Mouse (Mus musculus) cortical plate, adult 2 months (tissue): Measurements from ENCODE around the gene Sidt2. TPM values are rescaled to one million over a fixed set of nuclear protein-coding genes. Genes with fewer than 3 reads are reported as not detected.

Experiments used
- H3K27ac ChIP-seq: fragments of 200-500 bp; 2 replicates; pipeline ENCODE4 v1.5.1; 2012; ENCODE audit warnings: low read length, control low read depth, inconsistent platforms; ENCODE audit not compliant: insufficient read depth
- H3K4me1 ChIP-seq: fragments of 200-500 bp; 2 replicates; pipeline ENCODE4 v1.6.1; 2011; ENCODE audit warnings: low read length; ENCODE audit not compliant: control insufficient read depth, insufficient read depth
- H3K4me3 ChIP-seq: fragments of 200-500 bp; 2 replicates; pipeline ENCODE4 v1.5.1; 2011; ENCODE audit warnings: mild to moderate bottlenecking, low read length, control low read depth; ENCODE audit not compliant: insufficient read depth
- CTCF ChIP-seq: fragments of 200-500 bp; IDR thresholded peaks from 2 replicates; pipeline ENCODE4 v1.5.1; 2011; ENCODE audit warnings: mild to moderate bottlenecking, control low read depth, low read length; ENCODE audit not compliant: insufficient read depth; ENCODE audit errors: extremely low read depth
- POLR2A ChIP-seq: fragments of 200-500 bp; IDR thresholded peaks from 2 replicates; pipeline ENCODE4 v1.6.1; 2011; ENCODE audit warnings: mild to moderate bottlenecking, low read length, control low read depth; ENCODE audit not compliant: insufficient read depth; ENCODE audit errors: extremely low read depth
- polyA plus RNA-seq: library from polyadenylated mRNA; depleted of rRNA; stranded (reverse); fragments of >200 nt; gene quantifications from 2 replicates; pipeline ENCODE4 v1.2.3, GENCODE M21; 2012; rRNA removed

Gene Sidt2
- 103 and 117 TPM in 2 replicates for polyA plus RNA-seq

DNA sequence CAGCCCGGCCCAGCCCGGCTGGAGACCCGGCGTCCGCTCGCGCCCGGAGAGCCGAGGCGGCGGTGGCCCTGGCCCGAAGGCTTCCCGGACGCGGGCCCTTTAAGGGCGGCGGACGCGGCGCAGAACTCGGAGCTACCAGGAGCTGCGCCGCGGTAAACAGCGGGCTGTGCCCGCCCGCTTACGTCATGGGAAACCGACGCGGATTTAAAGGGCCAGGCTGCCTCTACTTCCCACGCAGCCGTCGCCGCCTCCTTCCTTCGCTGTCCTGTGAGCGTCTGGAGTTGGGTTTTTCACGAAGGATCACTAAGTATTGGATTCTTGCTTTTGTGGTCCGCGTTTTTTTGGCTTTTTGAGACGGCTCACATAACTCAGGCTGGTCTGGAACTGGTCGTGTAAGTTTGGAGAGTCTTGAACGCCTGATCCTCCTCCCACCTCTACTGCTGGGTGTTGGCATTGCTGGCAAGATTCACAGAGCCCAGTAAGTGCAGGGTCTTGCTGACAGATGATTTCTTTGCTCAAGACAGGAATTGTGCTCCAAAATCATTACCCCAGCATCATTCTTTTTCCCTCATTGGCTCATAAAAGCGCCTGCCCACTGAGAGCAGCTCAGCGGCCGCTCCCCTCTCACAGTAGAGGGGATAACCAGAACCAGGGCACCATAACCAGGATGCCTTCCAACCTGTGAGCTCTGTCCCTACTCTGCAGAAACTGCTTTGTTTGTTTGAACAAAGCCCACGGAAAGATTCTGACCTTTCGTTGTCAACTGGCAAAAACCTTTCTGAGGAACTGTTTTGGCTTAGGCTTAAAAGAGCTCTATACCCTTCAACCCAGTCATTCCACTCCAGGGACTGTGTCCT, at the start of gene Sidt2:
Gene Sidt2, minus strand, starts transcription at position 152 of the 857 bp plus-strand sequence.
- TF ChIP-seq CTCF (no peak), POLR2A (no peak)

DNA sequence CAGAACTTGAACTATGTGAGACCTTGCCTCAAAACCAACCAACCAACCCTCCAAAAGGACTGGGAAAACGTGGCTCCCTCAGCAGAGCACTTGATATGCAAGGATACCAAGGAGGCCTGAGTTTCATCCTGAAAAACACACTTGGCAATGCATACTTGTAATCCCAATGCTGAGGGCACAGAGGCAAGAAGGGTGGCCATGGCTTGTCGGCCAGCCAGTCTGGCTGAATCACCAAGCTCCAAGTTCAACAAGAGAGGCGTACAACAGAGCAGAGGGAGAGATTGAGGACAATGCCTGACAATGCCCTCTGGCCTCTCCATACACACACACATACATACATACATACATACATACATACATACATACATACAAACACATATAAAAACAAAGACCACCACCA, 49.5 kb upstream of the Sidt2 start:
- TF ChIP-seq CTCF: no peak
- TF ChIP-seq POLR2A: no peak
- H3K27ac ChIP-seq: no peak overlapping the region
- H3K4me1 ChIP-seq: peaks cover 1% of the 10 kb centered on the region; the same call in 1 of the 2 replicates
- H3K4me3 ChIP-seq: no peak overlapping the region

More for the DNA sequence above, at the start of gene Sidt2:
- Histone ChIP-seq H3K4me1 (peaks cover 9% of the 10 kb centered on the region), H3K4me3 (peak within 1 kb of the TSS; percentile 70), H3K27ac (peak within 1 kb of the TSS; percentile 93)

DNA sequence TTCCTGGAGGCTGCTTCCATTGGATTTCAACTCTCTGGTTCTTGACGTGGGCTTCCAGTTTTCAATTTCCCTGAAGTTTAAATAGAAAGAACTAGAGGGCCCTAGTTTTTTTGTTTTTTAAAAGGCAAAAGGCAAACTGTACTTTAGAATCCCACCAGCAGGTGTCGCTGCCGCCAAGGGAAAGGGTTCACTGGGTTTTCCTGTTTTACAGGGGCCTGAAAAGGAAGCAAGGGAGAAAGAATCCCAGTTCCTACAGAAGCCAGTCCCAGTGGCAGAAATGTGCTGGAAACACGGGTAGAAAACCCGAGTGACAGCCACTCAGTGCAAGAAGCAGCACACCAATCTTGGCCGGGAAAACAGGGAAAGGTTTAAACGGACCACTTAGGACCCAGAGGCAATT, 48.7 kb upstream of the Sidt2 start:
- H3K27ac ChIP-seq: no peak overlapping the region
- TF ChIP-seq CTCF (peak; percentile 92), POLR2A (no peak)
- H3K4me3 ChIP-seq: no peak overlapping the region
- peaks cover 1% of the 10 kb centered on the region; the same call in 1 of the 2 replicates for H3K4me1 ChIP-seq

DNA sequence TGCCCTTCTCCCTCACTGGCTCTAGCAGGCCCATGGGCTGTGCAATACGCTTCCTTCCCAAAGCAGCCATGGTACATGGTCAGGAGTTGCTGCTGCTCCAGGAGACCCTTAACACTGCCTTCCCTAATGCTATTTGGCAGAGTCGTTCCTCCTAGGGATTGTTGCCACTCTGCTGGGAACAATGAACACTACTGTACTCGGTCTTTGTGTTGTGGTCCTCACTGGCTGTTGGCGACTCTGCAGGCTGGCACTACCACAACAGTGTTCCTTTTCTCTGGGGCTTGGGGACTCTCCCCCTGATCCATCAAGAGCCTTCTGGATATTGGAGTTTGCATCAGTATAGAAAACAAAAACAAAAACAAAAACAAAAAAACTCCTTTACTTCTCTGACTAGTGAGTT, 44.0 kb upstream of the Sidt2 start:
- H3K27ac ChIP-seq: peak overlapping the region; percentile 94
- H3K4me1 ChIP-seq: peaks cover 1% of the 10 kb centered on the region; the same call in 1 of the 2 replicates
- TF ChIP-seq CTCF: no peak
- no peak for TF ChIP-seq POLR2A

DNA sequence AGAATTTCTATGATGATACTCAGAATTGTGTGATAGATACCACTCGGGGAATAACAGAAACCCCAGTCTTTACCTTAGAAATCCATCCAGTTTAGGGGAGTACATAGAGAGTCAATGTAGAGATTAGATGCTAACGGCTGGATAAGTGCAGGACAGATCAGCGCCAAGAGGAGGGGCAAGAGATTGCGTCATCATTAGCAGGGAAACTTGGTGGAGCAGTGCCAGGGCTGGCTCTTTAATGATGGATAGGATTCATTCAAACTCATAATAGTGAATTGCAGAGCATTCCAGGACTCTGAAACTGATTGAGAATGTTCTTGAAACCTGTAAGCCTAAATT, 30.1 kb upstream of the Sidt2 start:
- Histone ChIP-seq H3K4me3 (peak overlapping the region; percentile 56), H3K4me1 (no peaks in the 10 kb centered on the region; the same call in 1 of the 2 replicates), H3K27ac (peak overlapping the region; percentile 30)
- no peak for TF ChIP-seq CTCF

More for the DNA sequence above, 44.0 kb upstream of the Sidt2 start:
- H3K4me3 ChIP-seq: no peak overlapping the region

DNA sequence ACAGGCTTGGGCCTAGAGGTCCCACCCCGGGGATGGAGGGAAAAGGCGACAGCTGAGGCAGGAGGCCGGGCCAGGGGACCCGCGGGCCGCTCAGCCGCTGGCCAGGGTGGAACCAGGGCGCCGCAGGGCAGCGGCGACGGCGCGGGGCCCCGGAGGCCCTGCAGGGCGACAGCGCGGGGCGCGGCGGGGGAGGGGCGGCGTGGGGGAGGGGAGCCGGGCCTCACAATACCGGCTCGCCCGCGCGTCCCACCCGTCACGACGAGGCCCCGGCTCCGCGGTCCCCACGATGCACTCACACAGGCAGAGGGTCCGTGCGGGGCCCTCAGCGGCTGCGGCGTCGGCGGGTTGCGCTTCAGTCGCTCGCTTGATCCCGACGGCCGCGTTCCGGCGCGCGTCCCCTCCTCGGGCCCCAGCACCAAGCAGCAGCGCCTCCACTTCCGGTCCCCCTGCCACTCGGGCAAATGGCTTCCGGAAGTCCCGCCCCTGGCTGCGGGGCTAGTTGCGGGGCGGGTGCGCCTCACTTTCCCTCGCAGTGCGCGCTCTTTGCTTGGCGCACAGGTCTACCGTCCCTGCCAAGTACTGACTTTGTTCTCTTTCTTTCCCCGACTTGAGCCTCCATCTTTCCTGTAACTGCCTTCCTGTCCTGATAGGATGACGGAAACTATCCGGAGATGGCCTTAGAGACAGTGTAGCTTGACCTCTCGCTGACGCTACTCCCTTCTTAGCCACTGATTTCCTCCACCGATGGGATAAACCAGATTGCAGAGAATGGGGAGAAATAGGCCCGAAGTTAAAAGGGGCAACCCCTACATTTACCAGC, 29.6 kb upstream of the Sidt2 start:
- TF ChIP-seq CTCF (no peak), POLR2A (peak; percentile 89)
- peak overlapping the region; percentile 30 for H3K27ac ChIP-seq
- H3K4me1 ChIP-seq: no peaks in the 10 kb centered on the region; the same call in 1 of the 2 replicates
- H3K4me3 ChIP-seq: peak overlapping the region; percentile 56

DNA sequence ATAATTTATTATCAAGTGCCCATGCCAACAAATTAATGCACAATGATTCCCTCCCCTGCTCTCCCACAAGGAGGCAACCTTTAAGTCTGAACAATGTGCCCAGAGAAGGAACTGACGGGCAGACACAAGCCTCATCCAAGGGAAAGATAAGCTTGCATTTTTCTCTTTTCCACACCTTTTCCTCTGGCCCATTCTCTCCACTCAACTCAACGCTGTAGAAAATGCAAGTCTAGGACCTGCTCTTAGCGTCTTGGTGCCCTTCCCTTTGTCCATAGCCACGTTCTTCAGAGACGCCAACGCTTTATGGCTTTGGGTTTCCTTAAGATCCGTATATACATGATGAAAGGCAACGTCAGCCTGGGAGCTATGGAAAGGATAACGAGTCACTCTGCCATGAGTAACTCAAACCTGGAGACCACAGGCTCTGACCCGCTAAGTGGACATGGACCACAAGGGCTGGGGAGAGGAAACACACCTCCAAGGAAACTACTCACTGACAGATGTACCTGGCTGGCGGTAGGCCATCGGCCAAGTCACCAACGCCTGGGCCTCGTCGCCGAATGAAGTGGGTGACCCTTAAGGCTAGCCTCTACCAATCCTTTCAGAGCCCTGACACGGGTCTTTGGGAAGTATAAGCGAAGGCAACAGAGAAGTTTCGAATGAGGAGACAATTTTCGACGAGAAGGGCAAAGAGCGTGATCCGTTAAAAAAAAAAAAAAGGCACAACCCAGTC, 28.8 kb upstream of the Sidt2 start:
- no peak for TF ChIP-seq POLR2A
- no peak for TF ChIP-seq CTCF
- peak overlapping the region; percentile 56 for H3K4me3 ChIP-seq
- H3K27ac ChIP-seq: 0 out of 2 replicates have a peak overlapping the region, but pooled peaks have one; percentile 10
- no peaks in the 10 kb centered on the region; the same call in 1 of the 2 replicates for H3K4me1 ChIP-seq

DNA sequence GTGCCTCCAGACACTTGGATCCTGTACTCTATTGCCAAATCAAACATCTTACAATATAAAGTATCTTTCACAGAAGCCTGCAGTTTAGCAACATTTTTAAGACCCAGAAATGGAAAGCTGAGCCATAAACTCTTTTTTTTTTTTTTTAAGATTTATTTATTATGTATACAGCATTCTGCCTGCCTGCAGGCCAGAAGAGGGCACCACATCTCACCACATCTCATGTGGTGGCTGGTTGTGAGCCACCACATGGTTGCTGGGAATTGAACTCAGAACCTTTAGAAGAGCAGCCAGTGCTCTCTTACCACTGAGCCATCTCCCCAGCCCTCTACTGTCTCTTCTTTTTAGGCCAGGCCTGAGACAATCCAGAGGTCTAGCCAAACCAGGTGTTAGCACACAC, 26.3 kb upstream of the Sidt2 start:
- no peaks in the 10 kb centered on the region; the same call in 1 of the 2 replicates for H3K4me1 ChIP-seq
- no peak for TF ChIP-seq POLR2A
- TF ChIP-seq CTCF: no peak
- no peak overlapping the region for H3K27ac ChIP-seq
- no peak overlapping the region for H3K4me3 ChIP-seq

DNA sequence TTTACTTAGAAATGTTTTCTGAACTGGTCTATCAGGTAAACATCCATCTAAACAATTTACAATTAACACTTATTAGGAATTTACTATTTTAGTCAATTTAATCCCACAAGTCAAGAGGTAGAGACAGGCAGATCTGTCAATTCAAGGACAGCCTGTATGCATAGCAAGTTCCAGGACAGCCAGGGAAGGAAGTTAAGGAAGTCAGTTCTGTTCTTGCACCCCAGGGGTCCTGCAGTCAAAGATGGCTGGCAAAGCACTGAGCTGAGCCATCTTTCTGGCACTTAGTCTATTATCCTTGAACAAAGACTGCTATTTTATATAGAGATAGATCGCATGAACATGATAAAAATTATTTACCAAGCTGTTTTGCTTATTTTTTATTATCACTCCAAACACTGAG, 25.6 kb upstream of the Sidt2 start:
- H3K4me3 ChIP-seq: no peak overlapping the region
- no peak overlapping the region for H3K27ac ChIP-seq
- TF ChIP-seq POLR2A: no peak
- TF ChIP-seq CTCF: no peak
- H3K4me1 ChIP-seq: no peaks in the 10 kb centered on the region; the same call in 1 of the 2 replicates
